14 mouse cellular contexts compared by ENCODE assay signal in the genomic region with DNA sequence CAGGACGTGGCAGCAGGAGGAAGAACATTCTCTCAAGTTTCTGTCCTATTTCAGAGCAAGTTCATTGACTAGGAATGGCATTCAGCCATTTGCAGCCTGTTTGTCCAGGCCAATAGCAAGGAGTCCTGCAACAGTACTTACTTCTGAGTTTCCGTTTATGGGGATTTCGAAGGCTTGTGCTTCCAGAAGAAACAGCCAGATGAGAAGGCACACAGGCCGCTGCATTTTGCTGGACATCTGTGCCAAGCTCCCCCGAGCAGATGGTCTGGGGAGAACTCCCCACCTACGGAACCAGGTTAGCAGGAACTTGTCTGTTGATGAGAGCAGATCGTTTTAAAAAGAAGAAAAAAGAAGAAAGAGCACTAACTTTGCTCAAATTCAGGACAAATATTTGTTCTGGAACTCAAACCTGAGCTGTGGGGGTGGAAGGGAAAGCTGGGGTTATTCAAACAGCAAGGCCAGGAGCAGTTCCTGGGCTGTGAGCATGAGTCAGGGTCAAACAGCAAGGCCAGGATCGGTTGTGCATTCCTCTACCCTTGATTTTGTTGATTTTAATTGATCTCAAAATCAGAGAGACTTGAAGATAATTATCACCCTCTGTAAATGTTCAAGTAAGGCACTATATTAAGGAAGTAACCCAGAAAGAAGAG. TPM values are rescaled to one million over a fixed set of nuclear protein-coding genes. Genes with fewer than 3 reads are reported as not detected.
A peak's percentile ranks its signal among the peaks of the same experiment; 100 is the strongest.
DNase-seq lines count a peak whose midpoint lies in the region; ATAC-seq and TF ChIP-seq lines count a peak whose summit lies in the region.
"Had no signal": no experiment of that assay in that cellular context is flagged by ENCODE, and none has a peak within 500 bp of the region (broad histone marks: within the 10 kb centered on the region; RNA-seq: fewer than 3 reads in every experiment).

No protein-coding gene starts in this region.

- no peak overlapping the region for H3K9ac ChIP-seq in liver, embryonic 14.5 days (replicated peaks)
- no peak overlapping the region for H3K9ac ChIP-seq in forebrain, embryonic 14.5 days (ENCODE audit: low read length)

- peak; percentile 39 for DNase-seq in adrenal gland, adult 2 months
- DNase-seq in adrenal gland, adult 18-20 months (ENCODE audit: low spot score in 2 of 2) = no peak
- DNase-seq in kidney, postnatal 14 days = peak; percentile 37
- DNase-seq in kidney, postnatal 25 days = no peak
- peak; percentile 32 for DNase-seq in 3T3-L1 (ENCODE audit: low read depth, low spot score)
- DNase-seq in liver, embryonic 14.5 days (ENCODE audit: low read depth in 3 of 3, low spot score in 3 of 3) = peak in 2 of 3 experiments; percentile 26 to 33
- no peak for DNase-seq in forebrain, embryonic 14.5 days (ENCODE audit: low spot score)
- DNase-seq in thymus, postnatal 25 days = no peak
- DNase-seq: cerebellum, postnatal 36 days; gastrocnemius, postnatal 25 days; lung, postnatal 10 days; midbrain, embryonic 14.5 days; retina, postnatal 1 day had no signal

- no peak overlapping the region for H3K4me2 ChIP-seq in liver, embryonic 14.5 days (ENCODE audit: low read depth)
- H3K4me2 ChIP-seq in forebrain, embryonic 14.5 days (ENCODE audit: low read length) = no peak overlapping the region

- H3K27ac ChIP-seq in liver, embryonic 14.5 days = no peak overlapping the region
- no peak overlapping the region for H3K27ac ChIP-seq in forebrain, embryonic 14.5 days (ENCODE audit: low read depth, low read length)

- H3K36me3 ChIP-seq in liver, embryonic 14.5 days (replicated peaks; ENCODE audit: control insufficient read depth, insufficient read depth, low read depth) = no peaks in the 10 kb centered on the region
- H3K36me3 ChIP-seq in forebrain, embryonic 14.5 days (ENCODE audit: control insufficient read depth, insufficient read depth, low read length) = no peaks in the 10 kb centered on the region

- H3K4me1 ChIP-seq in liver, embryonic 14.5 days (replicated peaks; ENCODE audit: control insufficient read depth in 2 of 2, insufficient read depth in 2 of 2, low read length in 1 of 2) = peaks cover 0 to 6% of the 10 kb centered on the region in 2 experiments; a peak in 1 of 4 replicates
- no peaks in the 10 kb centered on the region for H3K4me1 ChIP-seq in forebrain, embryonic 14.5 days (ENCODE audit: control insufficient read depth, insufficient read depth, low read length)

- no peaks in the 10 kb centered on the region for H3K27me3 ChIP-seq in liver, embryonic 14.5 days (ENCODE audit: control insufficient read depth, insufficient read depth, low read length)
- no peaks in the 10 kb centered on the region for H3K27me3 ChIP-seq in forebrain, embryonic 14.5 days (replicated peaks; ENCODE audit: control insufficient read depth, insufficient read depth, low read length)

- WGBS in liver, embryonic 14.5 days (ENCODE audit: insufficient replicate concordance) = 49% methylated on average over 8 of the region's 8 CpGs
- 79% methylated on average over 8 of the region's 8 CpGs for WGBS in forebrain, embryonic 14.5 days

- peak overlapping the region; percentile 35 to 66 for H3K4me3 ChIP-seq in liver, embryonic 14.5 days (ENCODE audit: insufficient read depth in 1 of 2, low read depth in 2 of 2, low read length in 2 of 2)
- H3K4me3 ChIP-seq in forebrain, embryonic 14.5 days (ENCODE audit: low read depth, low read length) = no peak overlapping the region

- no peaks in the 10 kb centered on the region for H3K9me3 ChIP-seq in liver, embryonic 14.5 days (ENCODE audit: control insufficient read depth, low read length)
- H3K9me3 ChIP-seq in forebrain, embryonic 14.5 days (replicated peaks; ENCODE audit: control insufficient read depth, low read length) = no peaks in the 10 kb centered on the region

- ATAC-seq in liver, embryonic 14.5 days (ENCODE audit: insufficient read depth) = peak; percentile 42
- ATAC-seq in forebrain, embryonic 14.5 days = no peak
- ATAC-seq: hindbrain, embryonic 16.5 days had no signal

- no peak for TF ChIP-seq CTCF in liver, embryonic 14.5 days (IDR thresholded peaks at IDR 0.05; ENCODE audit: low read depth)

- no peak for TF ChIP-seq EP300 in liver, embryonic 14.5 days (IDR thresholded peaks at IDR 0.05; ENCODE audit: low read depth)

RNA-seq across cellular contexts. Expression of a gene that starts 0.7 kb away (rescaled TPM):
- 10 to 100 TPM in 1 of 2 experiments, 1 to 10 TPM in 1; 7.7 to 10.0 TPM for total RNA-seq in adrenal gland, adult 2 months (2021)
- polyA plus RNA-seq in adrenal gland, adult 2 months (2012; rRNA removed) = 3.2 and 3.9 TPM in 2 replicates
- 1 to 10 TPM; 7.5 to 8.9 TPM for total RNA-seq in adrenal gland, adult 18-20 months (2021)
- 236 and 321 TPM in 2 replicates for polyA plus RNA-seq in liver, embryonic 14.5 days (2012; rRNA removed)
- polyA plus RNA-seq in liver, embryonic 14.5 days (2014; fragmentation: Nextera tagmentation; extraction: Ambion mirVana) = 260 and 296 TPM in 2 replicates
- polyA plus RNA-seq in forebrain, embryonic 14.5 days (2014; fragmentation: Nextera tagmentation; extraction: Ambion mirVana) = 1.4 and 3.0 TPM in 2 replicates

RNA-seq across cellular contexts. Expression of a gene that starts 22.9 kb away (rescaled TPM):
- 10 to 100 TPM; 29.1 to 29.8 TPM for total RNA-seq in adrenal gland, adult 2 months (2021)
- polyA plus RNA-seq in adrenal gland, adult 2 months (2012; rRNA removed) = 4.5 and 5.0 TPM in 2 replicates
- 10 to 100 TPM; 29.6 to 55.8 TPM for total RNA-seq in adrenal gland, adult 18-20 months (2021)
- polyA plus RNA-seq in liver, embryonic 14.5 days (2012; rRNA removed) = 1.4 and 2.0 TPM in 2 replicates
- 2.5 and 2.8 TPM in 2 replicates for polyA plus RNA-seq in liver, embryonic 14.5 days (2014; fragmentation: Nextera tagmentation; extraction: Ambion mirVana)
- 3.4 and 5.8 TPM in 2 replicates for polyA plus RNA-seq in forebrain, embryonic 14.5 days (2014; fragmentation: Nextera tagmentation; extraction: Ambion mirVana)

RNA-seq across cellular contexts. Expression of a gene that starts 50.1 kb away (rescaled TPM):
- total RNA-seq in adrenal gland, adult 2 months (2021) = 10 to 100 TPM; 13.3 to 18.0 TPM
- polyA plus RNA-seq in adrenal gland, adult 2 months (2012; rRNA removed) = 0.83 and 0.88 TPM in 2 replicates
- total RNA-seq in adrenal gland, adult 18-20 months (2021) = 10 to 100 TPM; 14.8 to 19.3 TPM
- polyA plus RNA-seq in liver, embryonic 14.5 days (2012; rRNA removed) = 3.8 and 8.7 TPM in 2 replicates
- 14.2 and 14.6 TPM in 2 replicates for polyA plus RNA-seq in liver, embryonic 14.5 days (2014; fragmentation: Nextera tagmentation; extraction: Ambion mirVana)
- polyA plus RNA-seq in forebrain, embryonic 14.5 days (2014; fragmentation: Nextera tagmentation; extraction: Ambion mirVana) = 36.7 and 39.5 TPM in 2 replicates

RNA-seq across cellular contexts. Expression of a gene that starts 50.2 kb away (rescaled TPM):
- 100 to 1,000 TPM; 362 to 427 TPM for total RNA-seq in adrenal gland, adult 2 months (2021)
- 152 and 176 TPM in 2 replicates for polyA plus RNA-seq in adrenal gland, adult 2 months (2012; rRNA removed)
- total RNA-seq in adrenal gland, adult 18-20 months (2021) = 100 to 1,000 TPM; 387 to 397 TPM
- polyA plus RNA-seq in liver, embryonic 14.5 days (2012; rRNA removed) = 147 and 186 TPM in 2 replicates
- 390 and 409 TPM in 2 replicates for polyA plus RNA-seq in liver, embryonic 14.5 days (2014; fragmentation: Nextera tagmentation; extraction: Ambion mirVana)
- 639 and 699 TPM in 2 replicates for polyA plus RNA-seq in forebrain, embryonic 14.5 days (2014; fragmentation: Nextera tagmentation; extraction: Ambion mirVana)

Comparison
In these comparisons a context has a peak if more than half of its experiments do, and no peak if none do; other contexts are left out.
1. DNase-seq: peak in adrenal gland, adult 2 months (single experiment), kidney, postnatal 14 days (single experiment), 3T3-L1 (single experiment) and liver, embryonic 14.5 days (2 of 3); none in adrenal gland, adult 18-20 months (0 of 2), kidney, postnatal 25 days (0 of 2), forebrain, embryonic 14.5 days (single experiment) and thymus, postnatal 25 days (single experiment).
2. RNA of a gene that starts 0.7 kb away (polyA plus RNA-seq): 236 to 321 TPM in liver, embryonic 14.5 days; 3.2 to 3.9 TPM in adrenal gland, adult 2 months and 1.4 to 3.0 TPM in forebrain, embryonic 14.5 days; every median in the first group is over 10 times any median in the second.